Mouse (Mus musculus) midbrain, embryonic 14.5 days (tissue): ENCODE measurements at regions not wholly inside any gene's neighbourhood (a gene's known extent, or its start where the extent isn't known, plus 50 kb on each side); places are given as distances from the start of the nearest gene placed in this dataset.

Source experiments
- ATAC-seq: fragments of 200-750 bp; cut with Nextera tagmentation; 2 replicates; pipeline ENCODE4 v1.8.0; 2017; ENCODE audit warnings: moderate number of reproducible peaks, moderate library complexity; ENCODE audit not compliant: low FRiP score, low TSS enrichment
- DNase-seq: peaks from one replicate; pipeline ENCODE4 v3.0.0-alpha.2; 2015
- H3K27ac ChIP-seq: fragments of 300-500 bp; sonication (generic); replicated peaks from 2 replicates; pipeline ENCODE4 v1.5.1; 2014; ENCODE audit warnings: mild to moderate bottlenecking, low read depth, low read length, moderate library complexity
- H3K27me3 ChIP-seq: fragments of 300-500 bp; sonication (generic); 2 replicates; pipeline ENCODE4 v1.6.1; 2014; ENCODE audit warnings: low read length, control low read depth, mixed read lengths; ENCODE audit not compliant: control insufficient read depth, insufficient read depth
- H3K36me3 ChIP-seq: fragments of 300-500 bp; sonication (generic); 2 replicates; pipeline ENCODE4 v1.6.1; 2014; ENCODE audit warnings: low read length, control low read depth; ENCODE audit not compliant: control insufficient read depth, insufficient read depth
- H3K4me1 ChIP-seq: fragments of 300-500 bp; sonication (generic); 2 replicates; pipeline ENCODE4 v1.6.1; 2014; ENCODE audit warnings: mild to moderate bottlenecking, antibody characterized with exemption, low read length, control low read depth; ENCODE audit not compliant: control insufficient read depth, insufficient read depth
- H3K4me2 ChIP-seq: fragments of 300-500 bp; sonication (generic); 2 replicates; pipeline ENCODE4 v1.6.1; 2014; ENCODE audit warnings: mild to moderate bottlenecking, low read length, moderate library complexity
- H3K4me3 ChIP-seq: fragments of 300-500 bp; sonication (generic); replicated peaks from 2 replicates; pipeline ENCODE4 v1.5.1; 2014; ENCODE audit warnings: low read depth, low read length
- H3K9ac ChIP-seq: fragments of 300-500 bp; sonication (generic); replicated peaks from 2 replicates; pipeline ENCODE4 v1.6.1; 2014; ENCODE audit warnings: mild to moderate bottlenecking, low read length, moderate library complexity
- H3K9me3 ChIP-seq: fragments of 300-500 bp; sonication (generic); 2 replicates; pipeline ENCODE4 v1.6.1; 2016; ENCODE audit warnings: low read length, control low read depth, mixed read lengths; ENCODE audit not compliant: control insufficient read depth
- WGBS: fragments of 180-500 bp; shearing (Covaris S2); extraction: QIAGEN DNeasy Blood & Tissue Kit; methylation state at CpG from one replicate; pipeline ENCODE4 v1.1.7; 2014; 5-methylcytosine and 5-hydroxymethylcytosine counted together

GRCm38 (mm10) chr9:41914611-41915010, 209.5 kb downstream of the Sorl1 start:
- Histone ChIP-seq H3K27me3 (no peaks in the 10 kb centered on the region), H3K4me1 (peaks cover 15% of the 10 kb centered on the region), H3K36me3 (no peaks in the 10 kb centered on the region), H3K9me3 (no peaks in the 10 kb centered on the region), H3K9ac (no peak overlapping the region), H3K27ac (peak overlapping the region; percentile 27; the same call in 1 of the 2 replicates), H3K4me2 (no peak overlapping the region), H3K4me3 (no peak overlapping the region)
- WGBS: 91% methylated on average over 6 of the region's 6 CpGs
- no peak for ATAC-seq
- no peak for DNase-seq

GRCm38 (mm10) chr9:41913911-41914310, 210.2 kb downstream of the Sorl1 start:
- Histone ChIP-seq H3K4me3 (no peak overlapping the region), H3K9me3 (no peaks in the 10 kb centered on the region), H3K27me3 (no peaks in the 10 kb centered on the region), H3K4me1 (peaks cover 8% of the 10 kb centered on the region; the same call in 1 of the 2 replicates), H3K27ac (peak overlapping the region; percentile 27; the same call in 1 of the 2 replicates), H3K9ac (no peak overlapping the region), H3K36me3 (no peaks in the 10 kb centered on the region), H3K4me2 (no peak overlapping the region)
- 62% methylated on average over 3 of the region's 3 CpGs for WGBS
- DNase-seq (no peak), ATAC-seq (no peak)

- Histone ChIP-seq H3K9ac (no peak overlapping the region), H3K27ac (no peak overlapping the region), H3K4me2 (no peak overlapping the region), H3K36me3 (no peaks in the 10 kb centered on the region), H3K4me1 (0 out of 2 replicates have a peak, but pooled peaks cover 1% of the 10 kb centered on the region), H3K27me3 (no peaks in the 10 kb centered on the region), H3K9me3 (no peaks in the 10 kb centered on the region), H3K4me3 (no peak overlapping the region)
- no peak for DNase-seq
- 83% methylated on average over 5 of the region's 5 CpGs for WGBS
- ATAC-seq: no peak
These were observed 211.6 kb downstream of the Sorl1 start for GRCm38 (mm10) chr9:41912482-41912881.

GRCm38 (mm10) chr9:41900606-41900974, 223.5 kb downstream of the Sorl1 start:
- Histone ChIP-seq H3K4me3 (no peak overlapping the region), H3K4me2 (no peak overlapping the region), H3K36me3 (no peaks in the 10 kb centered on the region), H3K27ac (no peak overlapping the region), H3K27me3 (no peaks in the 10 kb centered on the region), H3K9me3 (no peaks in the 10 kb centered on the region), H3K4me1 (peaks cover 9% of the 10 kb centered on the region), H3K9ac (no peak overlapping the region)
- WGBS: 79% methylated on average over 8 of the region's 8 CpGs
- DNase-seq (no peak), ATAC-seq (no peak)

GRCm38 (mm10) chr9:41899766-41900605, 224.1 kb downstream of the Sorl1 start:
- Histone ChIP-seq H3K9ac (no peak overlapping the region), H3K4me1 (peaks cover 9% of the 10 kb centered on the region), H3K27ac (no peak overlapping the region), H3K4me3 (no peak overlapping the region), H3K9me3 (no peaks in the 10 kb centered on the region), H3K4me2 (0 out of 2 replicates have a peak overlapping the region, but pooled peaks have one; percentile 0), H3K27me3 (no peaks in the 10 kb centered on the region), H3K36me3 (no peaks in the 10 kb centered on the region)
- no peak for DNase-seq
- ATAC-seq: no peak
- 48% methylated on average over 11 of the region's 11 CpGs for WGBS

- DNase-seq: no peak
These were observed 229.0 kb downstream of the Sorl1 start for GRCm38 (mm10) chr9:41895106-41895505.

GRCm38 (mm10) chr9:41892841-41893240, 231.3 kb downstream of the Sorl1 start:
- Histone ChIP-seq H3K27ac (no peak overlapping the region), H3K9ac (no peak overlapping the region), H3K4me2 (no peak overlapping the region), H3K27me3 (no peaks in the 10 kb centered on the region), H3K4me1 (peaks cover 19% of the 10 kb centered on the region), H3K36me3 (no peaks in the 10 kb centered on the region), H3K4me3 (no peak overlapping the region), H3K9me3 (no peaks in the 10 kb centered on the region)
- 57% methylated on average over 3 of the region's 3 CpGs for WGBS
- DNase-seq: no peak
- ATAC-seq: no peak

More at GRCm38 (mm10) chr9:41895106-41895505, 229.0 kb downstream of the Sorl1 start:
- WGBS: 84% methylated on average over 5 of the region's 5 CpGs
- no peak for ATAC-seq
- Histone ChIP-seq H3K9ac (no peak overlapping the region), H3K9me3 (no peaks in the 10 kb centered on the region), H3K27ac (no peak overlapping the region), H3K27me3 (no peaks in the 10 kb centered on the region), H3K4me3 (no peak overlapping the region), H3K4me2 (no peak overlapping the region), H3K4me1 (peaks cover 21% of the 10 kb centered on the region), H3K36me3 (no peaks in the 10 kb centered on the region)

GRCm38 (mm10) chr9:41891206-41891605, 232.9 kb downstream of the Sorl1 start:
- ATAC-seq: no peak; the same call in 1 of the 2 replicates

More at GRCm38 (mm10) chr9:41891206-41891605, 232.9 kb downstream of the Sorl1 start:
- Histone ChIP-seq H3K4me2 (peak overlapping the region; percentile 58), H3K27me3 (no peaks in the 10 kb centered on the region), H3K4me3 (no peak overlapping the region), H3K4me1 (peaks cover 19% of the 10 kb centered on the region), H3K9ac (peak overlapping the region; percentile 62; the same call in 1 of the 2 replicates), H3K9me3 (no peaks in the 10 kb centered on the region), H3K27ac (peak overlapping the region; percentile 97), H3K36me3 (no peaks in the 10 kb centered on the region)
- peak; percentile 68 for DNase-seq
- 33% methylated on average over 7 of the region's 7 CpGs for WGBS
